10 mouse cellular contexts compared by ENCODE assay signal in the genomic region with DNA sequence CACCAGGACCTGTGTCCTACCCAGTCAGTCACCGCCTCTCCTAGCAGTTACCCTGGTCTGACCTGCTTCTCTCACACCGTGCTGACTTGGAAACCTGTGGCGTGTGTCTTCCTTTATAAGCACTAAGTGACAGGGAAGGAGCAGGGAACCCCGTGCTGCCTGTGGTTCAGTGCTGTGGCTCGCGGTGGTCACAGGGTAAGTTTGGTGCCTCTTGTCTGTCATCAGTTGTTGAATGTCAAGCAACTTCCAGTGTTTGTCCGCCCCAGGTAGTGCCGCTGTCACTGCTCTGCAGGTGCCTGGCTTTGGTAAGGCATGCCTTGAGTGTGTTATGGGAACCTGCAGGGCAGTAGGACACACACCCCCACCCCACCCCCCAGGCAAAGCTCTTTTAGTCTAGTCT. TPM values are rescaled to one million over a fixed set of nuclear protein-coding genes. Genes with fewer than 3 reads are reported as not detected.
A peak's percentile ranks its signal among the peaks of the same experiment; 100 is the strongest.
DNase-seq lines count a peak whose midpoint lies in the region; ATAC-seq and TF ChIP-seq lines count a peak whose summit lies in the region.
"Had no signal": no experiment of that assay in that cellular context is flagged by ENCODE, and none has a peak within 500 bp of the region (broad histone marks: within the 10 kb centered on the region; RNA-seq: fewer than 3 reads in every experiment).

No protein-coding gene starts in this region.

- H3K27me3 ChIP-seq in heart, embryonic 11.5 days (ENCODE audit: control insufficient read depth, insufficient read depth, low read length) = no peaks in the 10 kb centered on the region
- no peaks in the 10 kb centered on the region for H3K27me3 ChIP-seq in midbrain, embryonic 10.5 days (ENCODE audit: low read depth, poor library complexity, severe bottlenecking)
- no peaks in the 10 kb centered on the region for H3K27me3 ChIP-seq in midbrain, embryonic 11.5 days (ENCODE audit: control insufficient read depth, insufficient read depth, low read length)
- no peaks in the 10 kb centered on the region for H3K27me3 ChIP-seq in liver, adult 2 months (ENCODE audit: control insufficient read depth, insufficient read depth, low read length)
- H3K27me3 ChIP-seq in stomach, embryonic 15.5 days (replicated peaks) = no peaks in the 10 kb centered on the region
- H3K27me3 ChIP-seq: CH12.LX had no signal

- peak overlapping the region; percentile 31; the same call in 1 of the 2 replicates for H3K9ac ChIP-seq in heart, embryonic 11.5 days (ENCODE audit: low read depth, low read length)
- no peak overlapping the region for H3K9ac ChIP-seq in midbrain, embryonic 11.5 days (ENCODE audit: low read length)
- peak overlapping the region; percentile 37 for H3K9ac ChIP-seq in liver, adult 2 months (ENCODE audit: low read depth, low read length)
- no peak overlapping the region for H3K9ac ChIP-seq in stomach, embryonic 15.5 days

- no peak for DNase-seq in heart, adult 9 months (ENCODE audit: low spot score in 2 of 2)
- no peak for DNase-seq in midbrain, embryonic 10.5 days (ENCODE audit: low spot score)
- DNase-seq in midbrain, embryonic 11.5 days (ENCODE audit: low spot score, missing footprints) = no peak
- DNase-seq in liver, adult 2 months (ENCODE audit: extremely low read depth, low read depth, low spot score) = no peak
- DNase-seq in left cerebral cortex, adult 18-20 months (ENCODE audit: low spot score in 2 of 2) = no peak
- DNase-seq: retina, postnatal 1 day had no signal

- H3K9me3 ChIP-seq in heart, embryonic 11.5 days (replicated peaks; ENCODE audit: control insufficient read depth, low read length) = no peaks in the 10 kb centered on the region
- H3K9me3 ChIP-seq in midbrain, embryonic 10.5 days (replicated peaks) = no peaks in the 10 kb centered on the region
- H3K9me3 ChIP-seq in midbrain, embryonic 11.5 days (ENCODE audit: control insufficient read depth, low read length) = no peaks in the 10 kb centered on the region
- no peaks in the 10 kb centered on the region for H3K9me3 ChIP-seq in stomach, embryonic 15.5 days

- peaks cover 33% of the 10 kb centered on the region for H3K4me1 ChIP-seq in heart, embryonic 11.5 days (ENCODE audit: control insufficient read depth, insufficient read depth, low read length)
- H3K4me1 ChIP-seq in midbrain, embryonic 10.5 days = peaks cover 49% of the 10 kb centered on the region
- H3K4me1 ChIP-seq in midbrain, embryonic 11.5 days (ENCODE audit: control insufficient read depth, insufficient read depth, low read length) = peaks cover 17% of the 10 kb centered on the region
- peaks cover 25% of the 10 kb centered on the region for H3K4me1 ChIP-seq in liver, adult 2 months (ENCODE audit: control insufficient read depth, insufficient read depth, low read length)
- peaks cover 32% of the 10 kb centered on the region for H3K4me1 ChIP-seq in stomach, embryonic 15.5 days

- TF ChIP-seq CTCF in liver, adult 2 months (IDR thresholded peaks at IDR 0.05; ENCODE audit: low read depth, low read length) = no peak

- H3K27ac ChIP-seq in heart, embryonic 11.5 days (ENCODE audit: low read depth, low read length) = peak overlapping the region; percentile 54
- H3K27ac ChIP-seq in midbrain, embryonic 10.5 days (replicated peaks) = 0 out of 2 replicates have a peak overlapping the region, but pooled peaks have one; percentile 14
- H3K27ac ChIP-seq in midbrain, embryonic 11.5 days (ENCODE audit: low read depth, low read length) = no peak overlapping the region
- H3K27ac ChIP-seq in liver, adult 2 months (replicated peaks; ENCODE audit: insufficient read depth, low read depth, low read length) = peak overlapping the region; percentile 20; the same call in 1 of the 2 replicates
- H3K27ac ChIP-seq in stomach, embryonic 15.5 days = peak overlapping the region; percentile 76
- H3K27ac ChIP-seq: macrophage had no signal

- H3K79me2 ChIP-seq in liver, adult 2 months (ENCODE audit: control insufficient read depth, insufficient read depth, low read length) = peaks cover 67% of the 10 kb centered on the region

- peak overlapping the region; percentile 52 for H3K4me2 ChIP-seq in heart, embryonic 11.5 days
- no peak overlapping the region for H3K4me2 ChIP-seq in midbrain, embryonic 11.5 days
- peak overlapping the region; percentile 29; the same call in 1 of the 2 replicates for H3K4me2 ChIP-seq in stomach, embryonic 15.5 days

- 48% methylated on average over 8 of the region's 8 CpGs for WGBS in heart, embryonic 11.5 days (ENCODE audit: insufficient replicate concordance)
- 93% methylated on average over 8 of the region's 8 CpGs for WGBS in midbrain, embryonic 10.5 days
- WGBS in midbrain, embryonic 11.5 days = 84% methylated on average over 8 of the region's 8 CpGs
- 49% methylated on average over 8 of the region's 8 CpGs for WGBS in liver, adult 2 months
- 63% methylated on average over 8 of the region's 8 CpGs for WGBS in stomach, embryonic 15.5 days

- H3K4me3 ChIP-seq in heart, embryonic 11.5 days (ENCODE audit: low read depth, low read length) = peak overlapping the region; percentile 16
- no peak overlapping the region for H3K4me3 ChIP-seq in midbrain, embryonic 10.5 days
- H3K4me3 ChIP-seq in midbrain, embryonic 11.5 days (ENCODE audit: low read depth, low read length) = no peak overlapping the region
- no peak overlapping the region for H3K4me3 ChIP-seq in liver, adult 2 months (ENCODE audit: insufficient read depth, low read depth, low read length)
- H3K4me3 ChIP-seq in stomach, embryonic 15.5 days (replicated peaks) = no peak overlapping the region

- H3K36me3 ChIP-seq in heart, embryonic 11.5 days (ENCODE audit: control insufficient read depth, insufficient read depth, low read length) = no peaks in the 10 kb centered on the region
- H3K36me3 ChIP-seq in midbrain, embryonic 10.5 days = peaks cover 2% of the 10 kb centered on the region; the same call in 1 of the 2 replicates
- H3K36me3 ChIP-seq in midbrain, embryonic 11.5 days (ENCODE audit: control insufficient read depth, insufficient read depth, low read length) = no peaks in the 10 kb centered on the region
- H3K36me3 ChIP-seq in liver, adult 2 months (ENCODE audit: control insufficient read depth, insufficient read depth, low read length) = no peaks in the 10 kb centered on the region
- no peaks in the 10 kb centered on the region for H3K36me3 ChIP-seq in stomach, embryonic 15.5 days

- TF ChIP-seq POLR2A in liver, adult 2 months (IDR thresholded peaks at IDR 0.05; ENCODE audit: extremely low read depth, insufficient read depth, low read length) = no peak

- ATAC-seq in heart, embryonic 11.5 days (replicated peaks; ENCODE audit: insufficient number of reproducible peaks, low FRiP score, low TSS enrichment) = no peak
- no peak for ATAC-seq in midbrain, embryonic 11.5 days (ENCODE audit: low FRiP score)
- ATAC-seq in stomach, embryonic 15.5 days (ENCODE audit: insufficient read depth, low FRiP score, low read depth) = no peak

RNA-seq across cellular contexts. Expression of gene St3gal5, which starts 3.5 kb away (rescaled TPM):
- polyA plus RNA-seq in heart, embryonic 11.5 days (2014; fragmentation: Nextera tagmentation; extraction: Ambion mirVana) = 69.9 and 72.4 TPM in 2 replicates
- polyA plus RNA-seq in midbrain, embryonic 10.5 days (2016; fragmentation: Nextera tagmentation; extraction: Ambion mirVana) = 39.1 and 40.0 TPM in 2 replicates
- 33.4 and 40.7 TPM in 2 replicates for polyA plus RNA-seq in midbrain, embryonic 11.5 days (2014; fragmentation: Nextera tagmentation; extraction: Ambion mirVana)
- total RNA-seq in liver, adult 2 months (2014; rRNA removed) = 115 and 162 TPM in 2 replicates
- 61.4 and 133 TPM in 2 replicates for polyA plus RNA-seq in liver, adult 2 months (2012; rRNA removed)
- polyA plus RNA-seq in stomach, embryonic 15.5 days (2015; fragmentation: Nextera tagmentation; extraction: Ambion mirVana) = 29.2 and 38.2 TPM in 2 replicates
- 100 to 1,000 TPM; 166 to 175 TPM for total RNA-seq in left cerebral cortex, adult 18-20 months (2021)

Comparison
In these comparisons a context has a peak if more than half of its experiments do, and no peak if none do; other contexts are left out.
1. H3K9ac ChIP-seq: peak in heart, embryonic 11.5 days (single experiment) and liver, adult 2 months (single experiment); none in midbrain, embryonic 11.5 days (single experiment) and stomach, embryonic 15.5 days (single experiment).